27 mouse cellular contexts compared by ENCODE assay signal in the genomic region with DNA sequence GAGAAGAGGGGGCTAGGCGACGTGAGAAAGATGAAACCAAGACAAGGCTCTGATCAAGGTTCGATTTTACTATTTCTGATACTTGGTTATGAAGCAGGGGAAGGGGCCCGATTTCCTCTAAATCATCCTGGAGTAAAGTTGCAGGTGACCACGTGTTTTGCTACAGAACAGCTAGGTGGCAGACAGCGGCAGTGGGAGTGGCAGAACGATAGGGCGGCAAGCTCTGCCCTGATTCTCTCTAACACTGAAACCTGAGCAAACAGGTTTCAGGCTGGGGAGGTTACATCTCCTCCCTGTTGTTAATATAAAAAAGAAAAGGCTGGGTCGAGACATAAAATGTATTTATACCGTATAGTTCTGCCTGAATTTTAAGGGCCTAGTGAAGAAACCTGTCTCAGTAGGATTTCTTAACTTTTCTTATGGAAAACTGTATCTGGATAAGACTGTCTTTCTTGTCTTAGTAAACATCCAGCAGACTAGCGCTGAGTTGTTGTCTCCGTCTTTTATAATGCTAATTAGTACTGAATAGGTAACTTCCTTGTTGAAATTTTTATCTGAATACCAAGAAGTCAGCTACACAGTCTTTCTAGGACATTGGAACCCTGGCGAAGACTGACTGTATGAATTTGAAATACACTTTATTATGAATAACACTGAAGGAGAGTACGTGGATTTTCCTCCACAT. TPM values are rescaled to one million over a fixed set of nuclear protein-coding genes. Genes with fewer than 3 reads are reported as not detected.
"Had no signal": no experiment of that assay in that cellular context is flagged by ENCODE, and none has a peak within 500 bp of the region (broad histone marks: within the 10 kb centered on the region; RNA-seq: fewer than 3 reads in every experiment).

No protein-coding gene starts in this region.

- H3K36me3 ChIP-seq: lung, embryonic 15.5 days; midbrain, embryonic 13.5 days; midbrain, embryonic 15.5 days; neural tube, embryonic 13.5 days; neural tube, embryonic 15.5 days; stomach, embryonic 15.5 days had no signal

- H3K9ac ChIP-seq: liver, postnatal 0 days; lung, embryonic 15.5 days; midbrain, embryonic 13.5 days; midbrain, embryonic 15.5 days; neural tube, embryonic 13.5 days; neural tube, embryonic 15.5 days; stomach, embryonic 15.5 days had no signal

- H3K27me3 ChIP-seq: lung, embryonic 15.5 days; megakaryocyte, embryonic 14.5 days; midbrain, embryonic 13.5 days; midbrain, embryonic 15.5 days; neural tube, embryonic 13.5 days; neural tube, embryonic 15.5 days; stomach, embryonic 15.5 days had no signal

- H3K9me3 ChIP-seq: lung, embryonic 15.5 days; megakaryocyte, embryonic 14.5 days; midbrain, embryonic 13.5 days; midbrain, embryonic 15.5 days; neural tube, embryonic 13.5 days; neural tube, embryonic 15.5 days; stomach, embryonic 15.5 days had no signal

- H3K27ac ChIP-seq: lung, embryonic 15.5 days; macrophage; midbrain, embryonic 13.5 days; midbrain, embryonic 15.5 days; neural tube, embryonic 13.5 days; neural tube, embryonic 15.5 days; stomach, embryonic 15.5 days; stomach, postnatal 0 days had no signal

- H3K4me1 ChIP-seq: lung, embryonic 15.5 days; megakaryocyte, embryonic 14.5 days; midbrain, embryonic 13.5 days; midbrain, embryonic 15.5 days; neural tube, embryonic 13.5 days; neural tube, embryonic 15.5 days; stomach, embryonic 15.5 days had no signal

- DNase-seq: liver, postnatal 0 days; lung, adult 2 months; lung, postnatal 14 days; lung, postnatal 36 days; retina, postnatal 1 day; right cerebral cortex, adult 18-20 months; right cerebral cortex, postnatal 25 days; thymus, adult 2 months; thymus, postnatal 25 days; thymus, postnatal 4 days had no signal

- H3K4me3 ChIP-seq: lung, embryonic 15.5 days; megakaryocyte, embryonic 14.5 days; midbrain, embryonic 13.5 days; midbrain, embryonic 15.5 days; myocyte; neural tube, embryonic 13.5 days; neural tube, embryonic 15.5 days; stomach, embryonic 15.5 days had no signal

RNA-seq across cellular contexts. Expression of a gene that starts 5.6 kb away (rescaled TPM):
- total RNA-seq: megakaryocyte progenitor cell, adult 5-6 weeks had no signal
- polyA plus RNA-seq: liver, postnatal 0 days; lung, adult 2 months; lung, embryonic 15.5 days; lung, postnatal 0 days; macrophage; midbrain, embryonic 11.5 days; midbrain, embryonic 13.5 days; midbrain, embryonic 15.5 days; myocyte; neural tube, embryonic 11.5 days; neural tube, embryonic 13.5 days; neural tube, embryonic 15.5 days; spleen, adult 2 months; stomach, embryonic 15.5 days; stomach, postnatal 0 days; thymus, adult 2 months; urinary bladder, adult 2 months had no signal

RNA-seq across cellular contexts. Expression of a gene that starts 17.6 kb away (rescaled TPM):
- total RNA-seq: megakaryocyte progenitor cell, adult 5-6 weeks had no signal
- polyA plus RNA-seq: liver, postnatal 0 days; lung, adult 2 months; lung, embryonic 15.5 days; lung, postnatal 0 days; macrophage; midbrain, embryonic 11.5 days; midbrain, embryonic 13.5 days; midbrain, embryonic 15.5 days; myocyte; neural tube, embryonic 11.5 days; neural tube, embryonic 13.5 days; neural tube, embryonic 15.5 days; spleen, adult 2 months; stomach, embryonic 15.5 days; stomach, postnatal 0 days; testis, adult 2 months; thymus, adult 2 months; urinary bladder, adult 2 months had no signal

RNA-seq across cellular contexts. Expression of a gene that starts 23.7 kb away (rescaled TPM):
- total RNA-seq: megakaryocyte progenitor cell, adult 5-6 weeks had no signal
- polyA plus RNA-seq: liver, postnatal 0 days; lung, adult 2 months; lung, embryonic 15.5 days; lung, postnatal 0 days; macrophage; midbrain, embryonic 11.5 days; midbrain, embryonic 13.5 days; midbrain, embryonic 15.5 days; myocyte; neural tube, embryonic 11.5 days; neural tube, embryonic 13.5 days; neural tube, embryonic 15.5 days; spleen, adult 2 months; stomach, embryonic 15.5 days; stomach, postnatal 0 days; thymus, adult 2 months; urinary bladder, adult 2 months had no signal

RNA-seq across cellular contexts. Expression of a gene that starts 29.5 kb away (rescaled TPM):
- total RNA-seq: megakaryocyte progenitor cell, adult 5-6 weeks had no signal
- polyA plus RNA-seq: liver, postnatal 0 days; lung, adult 2 months; lung, embryonic 15.5 days; lung, postnatal 0 days; macrophage; midbrain, embryonic 11.5 days; midbrain, embryonic 13.5 days; midbrain, embryonic 15.5 days; myocyte; neural tube, embryonic 11.5 days; neural tube, embryonic 13.5 days; neural tube, embryonic 15.5 days; spleen, adult 2 months; stomach, embryonic 15.5 days; stomach, postnatal 0 days; testis, adult 2 months; thymus, adult 2 months; urinary bladder, adult 2 months had no signal

RNA-seq across cellular contexts. Expression of a gene that starts 43.4 kb away (rescaled TPM):
- total RNA-seq: megakaryocyte progenitor cell, adult 5-6 weeks had no signal
- polyA plus RNA-seq: liver, postnatal 0 days; lung, adult 2 months; lung, embryonic 15.5 days; lung, postnatal 0 days; macrophage; midbrain, embryonic 11.5 days; midbrain, embryonic 13.5 days; midbrain, embryonic 15.5 days; myocyte; neural tube, embryonic 11.5 days; neural tube, embryonic 13.5 days; neural tube, embryonic 15.5 days; spleen, adult 2 months; stomach, embryonic 15.5 days; stomach, postnatal 0 days; testis, adult 2 months; thymus, adult 2 months; urinary bladder, adult 2 months had no signal
